Mouse (Mus musculus) heart, embryonic 16.5 days (tissue): Measurements from ENCODE around the gene Slc2a12. TPM values are rescaled to one million over a fixed set of nuclear protein-coding genes. Genes with fewer than 3 reads are reported as not detected.

Experiments
- ATAC-seq: fragments of 200-750 bp; cut with Nextera tagmentation; replicated peaks from 2 replicates; pipeline ENCODE4 v1.8.0; 2017; ENCODE audit warnings: moderate number of reproducible peaks; ENCODE audit not compliant: insufficient read depth, low FRiP score; ENCODE audit errors: extremely low read depth
- H3K27ac ChIP-seq: fragments of 300-500 bp; sonication (generic); 2 replicates; pipeline ENCODE4 v1.5.1; 2014; ENCODE audit warnings: mild to moderate bottlenecking, low read length, control low read depth, moderate library complexity
- H3K27me3 ChIP-seq: fragments of 300-500 bp; sonication (generic); 2 replicates; pipeline ENCODE4 v1.6.1; 2014; ENCODE audit warnings: low read length, mixed read lengths; ENCODE audit not compliant: control insufficient read depth, insufficient read depth
- H3K36me3 ChIP-seq: fragments of 300-500 bp; sonication (generic); 2 replicates; pipeline ENCODE4 v1.6.1; 2014; ENCODE audit not compliant: control insufficient read depth, insufficient read depth
- H3K4me1 ChIP-seq: fragments of 300-500 bp; sonication (generic); 2 replicates; pipeline ENCODE4 v1.6.1; 2014; ENCODE audit warnings: low read length, mixed read lengths; ENCODE audit not compliant: control insufficient read depth, insufficient read depth
- H3K4me2 ChIP-seq: fragments of 300-500 bp; sonication (generic); 2 replicates; pipeline ENCODE4 v1.6.1; 2014; ENCODE audit warnings: low read depth, mild to moderate bottlenecking, control low read depth, low read length
- H3K4me3 ChIP-seq: fragments of 300-500 bp; sonication (generic); 2 replicates; pipeline ENCODE4 v1.5.1; 2014; ENCODE audit warnings: mild to moderate bottlenecking, control low read depth, low read length
- H3K9ac ChIP-seq: fragments of 300-500 bp; sonication (generic); 2 replicates; pipeline ENCODE4 v1.6.1; 2014; ENCODE audit warnings: low read length, control low read depth
- H3K9me3 ChIP-seq: fragments of 300-500 bp; sonication (generic); replicated peaks from 2 replicates; pipeline ENCODE4 v1.6.1; 2016; ENCODE audit warnings: low read length; ENCODE audit not compliant: control insufficient read depth
- WGBS: fragments of 180-500 bp; shearing (Covaris S2); extraction: QIAGEN DNeasy Blood & Tissue Kit; methylation state at CpG from one replicate; pipeline ENCODE4 v1.1.7; 2014; 5-methylcytosine and 5-hydroxymethylcytosine counted together
- polyA plus RNA-seq: library from polyadenylated mRNA; unstranded; fragments of >200 nt; fragmentation: Nextera tagmentation; extraction: Ambion mirVana; gene quantifications from 2 replicates; pipeline ENCODE4 v1.2.1, GENCODE M21; 2015

Gene Slc2a12
- polyA plus RNA-seq, 1 experiment from 2014 or later: 2.0 TPM

DNA sequence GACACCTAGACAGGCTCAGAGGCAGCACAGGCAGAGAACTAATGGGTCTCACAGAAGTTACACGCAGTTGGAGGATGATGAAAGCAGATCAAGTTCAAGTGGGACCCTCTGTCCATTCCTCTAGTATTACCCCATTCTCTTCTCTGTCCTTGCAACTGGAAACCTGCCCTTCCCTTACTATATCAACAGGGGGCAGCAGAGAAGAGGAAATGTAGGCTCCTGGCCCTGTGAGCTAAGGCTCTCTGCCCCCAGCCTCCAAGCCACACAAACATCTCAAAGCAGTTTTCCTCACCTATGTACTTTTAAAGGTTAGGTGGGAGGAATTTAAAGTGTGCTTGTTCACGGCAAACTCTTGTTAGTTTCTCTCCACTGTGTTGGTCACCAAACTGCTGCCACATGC lies 26.0 kb upstream of the Slc2a12 start:
- Histone ChIP-seq H3K27ac (no peak overlapping the region), H3K4me2 (no peak overlapping the region), H3K27me3 (no peaks in the 10 kb centered on the region), H3K9me3 (peaks cover 3% of the 10 kb centered on the region; the same call in 1 of the 2 replicates), H3K9ac (no peak overlapping the region), H3K4me1 (no peaks in the 10 kb centered on the region), H3K4me3 (no peak overlapping the region), H3K36me3 (no peaks in the 10 kb centered on the region)
- no peak for ATAC-seq
- 64% methylated on average over 2 of the region's 2 CpGs for WGBS

DNA sequence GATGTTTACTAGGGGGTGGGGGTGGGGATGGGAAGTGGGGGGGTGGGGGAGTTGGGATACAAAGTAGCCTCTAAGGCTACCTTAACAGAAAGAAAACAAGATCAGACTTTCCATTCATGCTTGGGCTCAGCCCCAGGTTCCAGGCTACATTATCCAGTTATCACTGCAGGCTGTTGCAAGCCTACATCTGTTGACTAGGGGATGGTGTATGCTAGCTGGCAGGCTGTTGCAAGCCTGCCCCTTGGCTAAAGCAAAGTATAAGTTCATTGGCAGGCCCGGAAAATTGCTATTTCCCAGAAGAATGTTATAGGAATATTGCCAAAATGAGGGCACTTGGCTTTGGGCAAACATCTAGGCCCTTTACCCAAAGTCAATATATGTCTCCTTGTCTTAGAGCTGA lies 16.0 kb upstream of the Slc2a12 start:
- ATAC-seq: no peak
- no peak overlapping the region for H3K9ac ChIP-seq
- H3K36me3 ChIP-seq: no peaks in the 10 kb centered on the region
- no peak overlapping the region for H3K4me2 ChIP-seq
- no peaks in the 10 kb centered on the region for H3K4me1 ChIP-seq
- H3K4me3 ChIP-seq: no peak overlapping the region
- H3K27me3 ChIP-seq: no peaks in the 10 kb centered on the region
- no peaks in the 10 kb centered on the region for H3K9me3 ChIP-seq
- 50% methylated on average over 1 of the region's 1 CpGs for WGBS
- no peak overlapping the region for H3K27ac ChIP-seq

DNA sequence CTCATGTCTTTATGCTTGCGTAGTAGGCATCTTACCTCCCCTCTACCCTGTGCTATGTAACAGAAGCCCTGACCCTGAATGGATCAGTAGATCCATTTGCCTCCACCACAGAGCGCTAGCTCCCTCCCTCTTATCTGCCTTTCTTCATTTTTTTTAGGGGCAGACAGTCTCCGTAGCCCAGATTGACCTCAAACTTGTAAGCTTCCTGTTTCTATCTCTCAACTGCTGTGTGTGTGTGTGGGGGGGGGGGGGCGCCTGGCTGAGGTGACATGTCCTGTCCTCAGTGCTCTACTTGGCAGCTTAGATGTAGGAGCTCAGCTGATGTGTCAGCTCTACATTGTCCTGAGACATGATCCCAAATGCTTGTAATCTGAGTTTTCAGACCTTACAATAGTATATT lies 13.7 kb upstream of the Slc2a12 start:
- 43% methylated on average over 4 of the region's 4 CpGs for WGBS
- H3K9ac ChIP-seq: no peak overlapping the region
- no peaks in the 10 kb centered on the region for H3K27me3 ChIP-seq
- no peaks in the 10 kb centered on the region for H3K4me1 ChIP-seq
- no peak overlapping the region for H3K4me3 ChIP-seq
- H3K27ac ChIP-seq: no peak overlapping the region
- no peaks in the 10 kb centered on the region for H3K9me3 ChIP-seq
- H3K4me2 ChIP-seq: no peak overlapping the region
- no peaks in the 10 kb centered on the region for H3K36me3 ChIP-seq
- ATAC-seq: no peak

DNA sequence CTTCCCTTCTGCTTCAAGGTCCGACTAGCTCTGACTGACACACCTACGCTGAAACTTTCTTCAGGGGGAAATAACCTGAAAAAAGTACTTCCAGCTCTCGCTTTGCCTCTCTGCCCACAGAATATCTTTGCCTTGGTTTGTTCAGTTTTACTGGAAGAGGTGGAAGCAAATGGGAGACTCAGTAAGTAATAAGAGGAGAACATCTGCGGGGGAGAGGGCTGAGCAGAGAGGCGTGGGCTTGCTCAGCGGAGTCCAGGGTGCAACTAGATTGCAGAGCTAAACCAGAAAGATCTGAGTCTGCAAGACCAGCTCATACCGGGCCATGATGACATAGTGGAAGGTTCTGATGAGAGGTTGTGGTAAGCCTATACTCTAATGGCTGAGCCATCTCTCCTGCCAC lies 13.3 kb upstream of the Slc2a12 start:
- no peaks in the 10 kb centered on the region for H3K4me1 ChIP-seq
- H3K9me3 ChIP-seq: no peaks in the 10 kb centered on the region
- 69% methylated on average over 7 of the region's 7 CpGs for WGBS
- H3K4me2 ChIP-seq: no peak overlapping the region
- H3K27me3 ChIP-seq: no peaks in the 10 kb centered on the region
- H3K9ac ChIP-seq: no peak overlapping the region
- no peak overlapping the region for H3K27ac ChIP-seq
- ATAC-seq: no peak
- H3K4me3 ChIP-seq: no peak overlapping the region
- no peaks in the 10 kb centered on the region for H3K36me3 ChIP-seq

DNA sequence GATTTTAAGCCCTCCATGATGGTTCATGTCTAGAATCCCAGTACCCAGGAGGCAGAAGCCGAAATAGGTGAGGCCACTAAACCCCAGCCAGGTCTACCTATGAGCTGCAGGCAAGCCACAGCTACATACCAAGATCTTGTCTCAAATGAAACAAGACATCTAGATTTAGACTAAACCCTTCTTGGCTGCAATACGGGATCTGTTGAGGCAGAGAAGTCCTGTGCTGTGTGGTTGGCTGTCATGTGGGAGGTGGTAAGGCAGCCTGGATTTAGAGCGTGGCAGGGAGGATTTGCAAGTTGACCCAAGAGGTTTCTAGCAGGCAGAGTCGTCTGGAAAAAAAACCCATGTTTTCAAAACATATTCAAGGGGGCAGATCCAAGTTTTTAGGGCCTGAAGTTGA lies 12.9 kb upstream of the Slc2a12 start:
- no peaks in the 10 kb centered on the region for H3K36me3 ChIP-seq
- H3K27ac ChIP-seq: no peak overlapping the region
- WGBS: 77% methylated on average over 4 of the region's 4 CpGs
- no peaks in the 10 kb centered on the region for H3K9me3 ChIP-seq
- H3K27me3 ChIP-seq: no peaks in the 10 kb centered on the region
- no peaks in the 10 kb centered on the region for H3K4me1 ChIP-seq
- H3K9ac ChIP-seq: no peak overlapping the region
- no peak for ATAC-seq
- no peak overlapping the region for H3K4me3 ChIP-seq
- H3K4me2 ChIP-seq: no peak overlapping the region

DNA sequence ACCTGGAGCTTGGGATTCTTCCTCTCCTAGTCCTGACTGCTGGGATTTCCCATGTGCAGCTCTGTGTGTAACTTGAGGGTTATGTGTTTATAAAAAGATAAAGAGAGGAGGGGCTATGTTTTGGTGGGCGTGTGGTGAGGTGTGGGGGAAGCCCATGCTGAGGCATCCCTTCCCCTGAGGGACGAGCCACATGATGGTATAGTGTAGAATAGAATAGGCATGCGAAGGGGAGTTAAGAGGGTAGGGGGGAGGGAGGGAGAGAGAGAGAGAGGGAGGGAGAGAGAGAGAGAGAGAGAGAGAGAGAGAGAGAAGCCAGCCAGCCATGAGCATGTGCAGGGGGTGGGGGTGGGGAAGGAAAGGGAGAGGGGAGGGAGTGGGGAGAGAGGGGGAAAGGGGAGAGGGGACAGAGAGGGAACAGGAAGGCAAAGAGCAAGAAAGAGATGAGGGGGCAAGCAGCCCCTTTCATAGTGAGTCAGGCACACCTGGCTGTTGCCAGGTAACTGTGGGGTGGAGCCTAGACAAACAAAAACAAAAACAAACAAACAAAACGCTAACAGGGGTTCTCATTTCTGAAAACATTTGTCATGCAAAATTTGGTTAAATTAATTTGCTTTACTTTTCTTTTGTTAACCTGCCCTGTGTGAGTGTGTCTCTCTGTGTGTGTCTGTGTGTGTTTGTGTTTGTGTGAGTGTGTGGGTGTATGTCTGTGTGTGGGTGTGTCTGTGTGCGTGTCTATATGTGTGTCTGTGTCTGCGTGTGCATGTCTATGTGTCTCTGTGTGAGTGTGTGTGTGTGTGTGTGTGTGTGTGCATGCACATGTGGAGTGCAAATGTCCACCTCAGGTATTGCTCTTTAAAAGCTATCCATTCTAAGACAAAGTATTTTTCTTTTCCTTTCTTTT lies 11.2 kb upstream of the Slc2a12 start:
- Histone ChIP-seq H3K27ac (no peak overlapping the region), H3K36me3 (no peaks in the 10 kb centered on the region), H3K9me3 (no peaks in the 10 kb centered on the region), H3K4me2 (no peak overlapping the region), H3K4me3 (no peak overlapping the region), H3K4me1 (no peaks in the 10 kb centered on the region), H3K9ac (no peak overlapping the region), H3K27me3 (no peaks in the 10 kb centered on the region)
- ATAC-seq: no peak
- WGBS: 43% methylated on average over 6 of the region's 6 CpGs

DNA sequence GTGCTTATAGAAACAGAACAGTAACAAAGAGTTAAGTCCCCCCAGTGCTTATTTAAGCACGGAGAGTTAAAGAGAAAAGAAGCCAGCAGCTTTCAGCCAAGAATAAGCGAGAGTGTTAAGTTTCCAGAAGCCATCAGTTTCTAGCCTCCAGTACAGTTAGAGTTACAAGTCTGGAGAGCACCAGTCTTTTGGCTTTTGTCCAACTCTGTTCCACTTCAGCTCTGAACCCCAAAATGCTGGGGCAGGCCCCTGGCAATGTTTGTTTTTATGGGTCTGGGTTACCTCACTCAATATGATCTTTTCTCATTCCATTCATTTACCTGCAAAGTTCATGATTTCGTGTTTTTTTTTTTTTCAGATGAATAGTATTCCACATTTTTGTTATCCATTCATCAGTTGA lies 7.6 kb upstream of the Slc2a12 start:
- Histone ChIP-seq H3K9me3 (no peaks in the 10 kb centered on the region), H3K4me1 (no peaks in the 10 kb centered on the region), H3K9ac (no peak overlapping the region), H3K36me3 (no peaks in the 10 kb centered on the region), H3K27me3 (no peaks in the 10 kb centered on the region), H3K4me2 (no peak overlapping the region), H3K27ac (no peak overlapping the region), H3K4me3 (no peak overlapping the region)
- WGBS: 51% methylated on average over 3 of the region's 3 CpGs
- ATAC-seq: no peak

DNA sequence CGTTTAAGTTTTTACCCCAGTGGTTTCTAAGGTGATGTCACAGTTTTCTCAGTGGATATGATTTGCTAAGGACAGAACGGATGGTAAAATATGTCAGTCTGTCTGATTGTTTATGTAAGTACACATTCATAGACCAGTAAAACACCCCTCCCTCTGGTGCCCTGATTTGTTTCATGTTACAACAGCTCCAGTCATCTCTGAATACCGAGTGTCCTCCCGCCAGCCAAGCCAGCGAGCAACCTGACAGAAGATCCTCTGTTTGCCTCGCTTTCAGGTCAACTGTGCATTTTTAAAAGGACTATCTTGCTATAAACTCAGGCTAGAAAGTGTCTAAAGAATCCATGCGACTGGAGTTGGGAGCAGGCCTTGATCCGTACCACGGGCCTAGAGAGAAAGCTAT lies 640 bp upstream of the Slc2a12 start:
- no peak overlapping the region for H3K4me3 ChIP-seq
- peaks cover 5% of the 10 kb centered on the region; the same call in 1 of the 2 replicates for H3K9me3 ChIP-seq
- no peaks in the 10 kb centered on the region for H3K4me1 ChIP-seq
- 81% methylated on average over 9 of the region's 9 CpGs for WGBS
- H3K36me3 ChIP-seq: 0 out of 2 replicates have a peak, but pooled peaks cover 2% of the 10 kb centered on the region
- no peak overlapping the region for H3K4me2 ChIP-seq
- H3K9ac ChIP-seq: no peak overlapping the region
- no peak for ATAC-seq
- H3K27me3 ChIP-seq: no peaks in the 10 kb centered on the region
- no peak overlapping the region for H3K27ac ChIP-seq

DNA sequence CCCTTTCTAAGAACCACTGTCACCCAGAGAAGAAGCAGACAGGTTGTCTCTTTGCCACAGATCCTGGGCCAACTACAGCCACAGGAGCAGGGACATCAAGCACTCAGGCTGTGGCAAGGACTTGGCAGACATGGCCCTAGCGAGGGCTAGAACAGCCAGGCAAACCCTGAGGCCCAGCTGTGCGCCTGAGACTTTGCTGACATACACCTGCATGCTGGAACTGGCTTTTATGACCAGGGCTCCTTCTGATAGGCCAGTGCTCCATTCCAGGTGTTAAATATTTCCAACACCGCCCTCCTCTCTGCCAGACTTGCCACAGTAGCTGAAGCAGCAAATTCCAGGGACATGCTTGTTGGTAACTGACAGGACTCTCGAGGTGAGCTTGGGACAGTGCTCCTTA lies 3.9 kb downstream of the Slc2a12 start:
- Histone ChIP-seq H3K4me2 (no peak overlapping the region), H3K27ac (no peak overlapping the region), H3K9me3 (peaks cover 5% of the 10 kb centered on the region; the same call in 1 of the 2 replicates), H3K4me1 (no peaks in the 10 kb centered on the region), H3K36me3 (0 out of 2 replicates have a peak, but pooled peaks cover 2% of the 10 kb centered on the region), H3K9ac (no peak overlapping the region), H3K4me3 (no peak overlapping the region), H3K27me3 (no peaks in the 10 kb centered on the region)
- 66% methylated on average over 4 of the region's 4 CpGs for WGBS
- no peak for ATAC-seq
